Mouse (Mus musculus): ENCODE data around the gene Ankrd55. TPM values are rescaled to one million over a fixed set of nuclear protein-coding genes. Genes with fewer than 3 reads are reported as not detected.
A peak's percentile ranks its signal among the peaks of the same experiment; 100 is the strongest.

Gene Ankrd55
- polyA plus RNA-seq, 1 experiment from 2014 or later = 1.3 TPM

DNA sequence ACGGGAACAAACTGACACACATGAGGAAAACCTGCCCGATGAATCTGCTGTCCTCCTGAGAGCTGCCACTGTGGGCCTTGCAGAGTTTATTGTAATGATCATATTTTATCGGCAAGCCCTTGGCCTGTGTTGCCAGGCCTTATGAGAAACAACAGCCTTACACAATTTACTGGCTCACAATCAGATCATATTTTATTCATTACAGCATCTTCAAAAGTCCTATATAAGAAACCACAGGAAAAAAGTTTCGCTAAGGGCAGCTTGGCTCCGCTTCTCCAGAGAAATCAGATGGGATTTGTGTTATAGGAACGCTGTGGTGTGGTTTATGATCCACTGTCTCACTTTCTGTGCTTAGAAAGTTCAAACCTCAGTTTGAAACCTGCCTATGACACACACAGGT is 42.0 kb downstream of the Ankrd55 start:
- Histone ChIP-seq H3K4me1 (peaks cover 22% of the 10 kb centered on the region), H3K27ac (no peak overlapping the region), H3K4me3 (no peak overlapping the region), H3K9me3 (replicated peaks) (no peaks in the 10 kb centered on the region), H3K9ac (no peak overlapping the region), H3K4me2 (no peak overlapping the region), H3K27me3 (no peaks in the 10 kb centered on the region), H3K36me3 (ENCODE audit: poor library complexity, severe bottlenecking) (no peaks in the 10 kb centered on the region)
- ATAC-seq = no peak
- 95% methylated on average over 6 of the region's 6 CpGs for WGBS

DNA sequence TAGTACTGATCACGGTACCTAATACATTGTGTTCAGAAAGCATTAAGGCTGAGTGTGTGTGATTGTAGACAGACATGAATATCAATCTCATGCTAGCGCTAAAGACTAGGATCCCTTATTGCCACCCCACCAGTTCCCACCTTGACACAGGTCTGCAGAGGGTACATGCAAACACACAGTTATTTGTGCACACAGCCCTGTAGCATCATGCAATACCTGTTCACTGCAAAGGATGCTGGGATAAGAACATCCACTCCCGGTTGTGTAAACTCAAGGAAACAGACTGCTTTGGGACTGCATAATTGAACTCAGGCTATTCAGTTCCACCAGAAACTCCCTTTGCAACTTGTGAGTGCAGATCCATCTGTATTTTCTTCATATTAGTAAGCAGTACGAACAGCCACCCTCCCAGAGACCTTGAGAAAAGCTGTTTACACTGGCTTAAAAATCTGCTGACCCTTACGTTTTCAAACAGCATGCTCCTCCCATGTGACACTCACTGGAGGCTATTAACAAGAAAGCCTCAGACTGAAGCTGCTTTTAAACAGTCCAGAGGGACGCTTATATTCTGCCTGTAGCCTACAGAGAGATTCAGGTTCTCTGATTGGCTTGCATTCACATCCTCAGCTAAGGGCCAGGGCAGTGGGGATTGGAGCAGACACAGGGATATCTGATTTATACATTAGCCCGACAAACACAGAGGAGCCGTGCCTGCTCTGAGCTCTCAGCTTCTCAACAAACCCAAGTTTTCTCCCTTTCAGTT is 42.8 kb downstream of the Ankrd55 start:
- ATAC-seq = peak; percentile 83
- Histone ChIP-seq H3K4me3 (no peak overlapping the region), H3K36me3 (ENCODE audit: poor library complexity, severe bottlenecking) (no peaks in the 10 kb centered on the region), H3K27ac (peak overlapping the region; percentile 77), H3K9me3 (replicated peaks) (no peaks in the 10 kb centered on the region), H3K4me2 (peak overlapping the region; percentile 37), H3K9ac (no peak overlapping the region), H3K27me3 (no peaks in the 10 kb centered on the region), H3K4me1 (peaks cover 22% of the 10 kb centered on the region)
- 34% methylated on average over 8 of the region's 8 CpGs for WGBS

DNA sequence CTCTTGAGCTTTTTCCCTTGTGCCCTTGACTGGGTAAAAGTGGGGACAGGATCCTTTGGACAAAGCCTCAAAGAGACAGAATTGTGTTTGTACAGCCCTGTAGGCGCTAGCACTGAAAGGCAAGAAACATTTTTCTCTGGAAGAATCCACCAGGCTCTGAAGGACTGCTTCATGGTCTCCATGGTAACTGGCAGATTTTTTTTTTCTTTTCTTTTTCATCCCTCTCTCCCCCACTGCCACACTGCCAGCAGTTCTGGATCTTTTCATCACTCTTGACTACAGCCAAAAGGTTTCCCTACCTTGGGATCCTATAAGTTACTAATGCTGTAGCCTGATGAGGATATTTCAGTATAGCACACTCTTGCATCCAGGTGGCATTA is 43.4 kb downstream of the Ankrd55 start:
- ATAC-seq = peak; percentile 80
- no peaks in the 10 kb centered on the region for H3K27me3 ChIP-seq
- peaks cover 22% of the 10 kb centered on the region for H3K4me1 ChIP-seq
- no peak overlapping the region for H3K4me3 ChIP-seq
- WGBS = 0% methylated on average over 1 of the region's 1 CpGs
- H3K4me2 ChIP-seq = peak overlapping the region; percentile 37
- H3K9me3 ChIP-seq (replicated peaks) = no peaks in the 10 kb centered on the region
- H3K27ac ChIP-seq = peak overlapping the region; percentile 77
- no peak overlapping the region for H3K9ac ChIP-seq
- H3K36me3 ChIP-seq (ENCODE audit: poor library complexity, severe bottlenecking) = no peaks in the 10 kb centered on the region

DNA sequence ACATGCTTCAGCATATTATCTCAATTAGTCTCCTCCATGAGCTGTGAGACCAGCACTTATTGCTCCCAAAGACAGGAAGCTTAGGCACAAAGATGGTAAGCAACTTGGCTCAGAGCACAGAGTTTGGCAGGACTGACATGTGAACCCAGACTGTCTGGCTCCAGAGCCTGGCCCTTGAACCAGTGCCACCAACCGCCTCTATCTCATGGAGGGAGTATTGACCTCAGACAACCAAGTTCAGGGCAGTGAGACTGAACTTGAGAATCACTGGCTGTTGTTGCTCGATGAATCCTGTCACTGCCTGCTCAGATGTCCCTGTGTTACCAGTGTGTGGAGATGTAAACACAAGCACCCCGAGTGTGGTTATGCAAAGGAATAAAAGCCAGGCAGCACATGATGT is 47.3 kb downstream of the Ankrd55 start:
- ATAC-seq = no peak
- Histone ChIP-seq H3K36me3 (ENCODE audit: poor library complexity, severe bottlenecking) (no peaks in the 10 kb centered on the region), H3K4me2 (no peak overlapping the region), H3K9ac (no peak overlapping the region), H3K4me3 (no peak overlapping the region), H3K27ac (no peak overlapping the region), H3K27me3 (no peaks in the 10 kb centered on the region), H3K9me3 (replicated peaks) (no peaks in the 10 kb centered on the region), H3K4me1 (peaks cover 18% of the 10 kb centered on the region)
- 88% methylated on average over 3 of the region's 3 CpGs for WGBS

DNA sequence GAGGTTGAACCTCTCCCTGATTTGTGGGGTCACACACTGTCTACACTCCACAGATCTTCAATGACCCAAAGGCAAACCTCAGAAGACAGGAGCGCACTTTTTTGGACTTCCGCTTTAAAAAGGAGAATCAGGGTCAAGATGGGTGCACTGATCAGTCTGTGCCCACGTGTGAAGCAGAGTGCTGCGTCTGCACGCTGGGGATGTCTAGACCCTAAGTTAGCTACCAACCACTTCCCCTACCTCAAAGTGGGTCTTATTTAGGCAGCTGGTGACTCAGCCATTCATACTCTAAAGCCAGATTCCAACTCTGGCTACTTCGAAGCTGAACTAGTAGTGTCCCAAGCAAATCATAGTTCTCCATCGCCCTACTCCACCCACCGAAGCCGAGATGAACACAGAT is 48.9 kb downstream of the Ankrd55 start:
- H3K4me3 ChIP-seq = no peak overlapping the region
- no peak overlapping the region for H3K4me2 ChIP-seq
- WGBS = 93% methylated on average over 9 of the region's 9 CpGs
- no peaks in the 10 kb centered on the region for H3K36me3 ChIP-seq (ENCODE audit: poor library complexity, severe bottlenecking)
- H3K27ac ChIP-seq = no peak overlapping the region
- no peak overlapping the region for H3K9ac ChIP-seq
- no peaks in the 10 kb centered on the region for H3K27me3 ChIP-seq
- H3K4me1 ChIP-seq = 0 out of 2 replicates have a peak, but pooled peaks cover 4% of the 10 kb centered on the region
- no peaks in the 10 kb centered on the region for H3K9me3 ChIP-seq (replicated peaks)
- no peak for ATAC-seq

DNA sequence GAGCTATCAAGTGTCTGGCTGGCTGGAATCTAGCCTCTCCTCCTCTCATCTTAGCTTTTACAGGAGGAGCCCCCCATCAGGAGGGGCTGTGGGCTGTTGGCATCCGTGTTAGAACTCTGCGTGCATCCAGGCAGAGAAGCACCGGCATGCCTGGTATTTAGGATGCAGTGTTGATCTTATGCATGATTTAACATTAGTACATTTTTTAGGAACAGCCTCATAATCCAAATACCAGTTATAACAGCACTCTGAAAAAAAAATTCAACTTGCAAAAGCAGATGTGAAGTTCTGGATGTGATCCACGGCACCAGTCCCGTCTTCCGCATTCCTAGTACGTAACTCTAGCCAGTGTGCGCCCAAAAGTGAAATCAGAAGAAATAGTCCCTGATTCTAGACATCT is 52.0 kb downstream of the Ankrd55 start:
- Histone ChIP-seq H3K9ac (no peak overlapping the region), H3K4me3 (no peak overlapping the region), H3K27me3 (no peaks in the 10 kb centered on the region), H3K4me1 (no peaks in the 10 kb centered on the region), H3K4me2 (no peak overlapping the region), H3K27ac (no peak overlapping the region), H3K36me3 (ENCODE audit: poor library complexity, severe bottlenecking) (no peaks in the 10 kb centered on the region), H3K9me3 (replicated peaks) (no peaks in the 10 kb centered on the region)
- ATAC-seq = no peak
- 86% methylated on average over 8 of the region's 8 CpGs for WGBS

DNA sequence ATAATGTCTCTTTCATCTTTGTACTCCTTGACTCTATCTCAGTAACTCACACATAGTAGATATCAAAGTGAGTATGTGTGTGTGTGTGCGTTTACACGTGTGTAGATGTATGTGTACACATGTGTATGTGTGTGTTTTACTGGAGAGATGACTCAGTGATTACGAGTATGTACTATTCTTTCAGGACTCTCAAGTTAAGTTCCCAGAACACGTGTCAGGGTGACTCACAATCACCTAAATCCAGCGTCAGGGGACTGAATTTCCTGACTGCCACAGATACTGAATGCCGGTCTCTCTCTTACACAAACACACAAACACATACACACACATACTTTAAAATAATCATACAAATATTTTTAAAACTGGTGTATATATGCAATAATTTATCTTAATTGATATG is 52.5 kb downstream of the Ankrd55 start:
- Histone ChIP-seq H3K9ac (no peak overlapping the region), H3K9me3 (replicated peaks) (no peaks in the 10 kb centered on the region), H3K36me3 (ENCODE audit: poor library complexity, severe bottlenecking) (no peaks in the 10 kb centered on the region), H3K4me3 (no peak overlapping the region), H3K27ac (no peak overlapping the region), H3K4me2 (no peak overlapping the region), H3K4me1 (no peaks in the 10 kb centered on the region), H3K27me3 (no peaks in the 10 kb centered on the region)
- no peak for ATAC-seq
- 86% methylated on average over 6 of the region's 6 CpGs for WGBS

DNA sequence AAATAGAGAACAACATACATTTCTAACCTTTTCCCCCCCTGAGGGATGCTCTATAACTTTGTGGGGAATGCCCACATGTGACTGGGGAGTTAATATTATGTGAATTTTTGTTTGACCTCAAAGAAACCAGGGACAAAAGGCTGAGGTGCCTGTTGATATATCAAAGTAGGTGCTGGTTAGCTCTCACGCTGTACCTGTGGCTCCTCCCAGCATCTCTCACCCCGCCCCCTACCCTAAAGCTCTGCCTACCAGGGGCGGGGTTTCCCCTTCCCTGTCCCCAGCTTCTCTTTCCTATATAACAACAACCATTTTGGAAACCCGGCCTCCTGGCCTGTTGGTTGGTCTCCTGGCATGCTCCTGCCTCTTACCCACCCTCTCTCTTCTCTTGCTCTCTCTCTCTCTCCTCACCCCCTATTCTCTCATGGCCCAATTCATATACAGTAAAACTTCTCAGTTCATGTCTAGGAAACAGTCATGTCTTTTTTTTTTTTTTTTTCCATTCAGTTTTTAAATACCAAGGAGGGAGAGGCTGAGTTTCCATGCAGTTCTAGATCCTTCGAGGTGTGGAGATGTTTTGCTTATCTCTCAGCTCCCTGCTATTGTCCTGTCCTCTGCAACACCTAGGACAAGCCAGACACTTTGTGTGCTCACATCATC is 54.8 kb downstream of the Ankrd55 start:
- H3K27me3 ChIP-seq = no peaks in the 10 kb centered on the region
- no peaks in the 10 kb centered on the region for H3K9me3 ChIP-seq (replicated peaks)
- no peak overlapping the region for H3K9ac ChIP-seq
- no peaks in the 10 kb centered on the region for H3K36me3 ChIP-seq (ENCODE audit: poor library complexity, severe bottlenecking)
- no peak overlapping the region for H3K4me2 ChIP-seq
- no peak for ATAC-seq
- no peak overlapping the region for H3K4me3 ChIP-seq
- WGBS = 59% methylated on average over 5 of the region's 5 CpGs
- no peak overlapping the region for H3K27ac ChIP-seq
- H3K4me1 ChIP-seq = no peaks in the 10 kb centered on the region

DNA sequence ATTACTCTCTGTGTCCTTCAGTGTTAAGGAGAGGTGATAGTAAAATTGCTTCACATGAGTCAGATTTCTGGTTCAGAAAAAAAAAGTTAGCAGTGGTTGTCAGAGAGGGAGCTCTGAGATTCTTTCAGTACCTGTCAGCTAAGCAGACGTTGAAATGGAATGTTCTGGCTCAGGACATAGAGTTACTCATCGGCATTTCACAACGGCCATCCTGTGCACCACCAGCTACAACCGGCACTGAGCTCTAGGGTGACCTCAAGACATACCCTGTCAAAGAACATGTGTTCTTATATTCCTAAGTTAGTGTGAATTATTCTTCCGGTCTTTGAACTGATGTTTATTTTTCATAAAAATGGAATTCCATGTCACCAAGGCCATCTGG is 55.4 kb downstream of the Ankrd55 start:
- Histone ChIP-seq H3K4me1 (no peaks in the 10 kb centered on the region), H3K27ac (no peak overlapping the region), H3K4me3 (no peak overlapping the region), H3K36me3 (ENCODE audit: poor library complexity, severe bottlenecking) (no peaks in the 10 kb centered on the region), H3K4me2 (no peak overlapping the region), H3K27me3 (no peaks in the 10 kb centered on the region), H3K9ac (no peak overlapping the region), H3K9me3 (replicated peaks) (no peaks in the 10 kb centered on the region)
- WGBS = 93% methylated on average over 5 of the region's 5 CpGs
- ATAC-seq = no peak

DNA sequence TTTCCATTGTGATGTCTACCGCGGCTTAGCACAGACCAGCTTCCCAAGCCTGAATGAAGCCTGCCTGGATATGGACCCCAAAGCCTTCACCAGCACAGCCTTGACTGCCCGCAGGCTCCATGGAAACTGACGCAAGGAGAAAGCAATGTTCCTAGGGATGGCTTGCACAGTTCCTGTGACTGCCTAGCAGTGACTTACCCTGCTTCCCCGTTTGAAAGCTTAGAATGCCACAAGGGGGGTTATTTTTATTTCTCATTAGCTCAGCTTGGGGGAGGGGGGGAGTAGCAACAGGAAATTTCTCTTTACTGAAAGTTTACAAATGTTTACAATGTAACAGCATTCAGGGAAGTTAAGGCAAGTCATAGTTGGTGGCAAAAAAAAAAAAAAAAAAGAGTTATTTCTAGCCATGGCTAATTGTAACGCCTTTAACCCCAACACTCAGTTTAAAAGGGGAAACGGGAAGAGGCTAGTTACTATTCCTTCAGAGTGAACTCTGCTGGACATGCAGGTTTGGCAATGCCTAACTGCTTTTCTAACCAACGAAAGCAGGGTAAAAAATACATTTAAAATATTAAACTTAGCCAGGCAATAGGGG is 56.1 kb downstream of the Ankrd55 start:
- Histone ChIP-seq H3K9ac (no peak overlapping the region), H3K4me3 (no peak overlapping the region), H3K4me2 (no peak overlapping the region), H3K27me3 (no peaks in the 10 kb centered on the region), H3K9me3 (replicated peaks) (no peaks in the 10 kb centered on the region), H3K4me1 (no peaks in the 10 kb centered on the region), H3K27ac (no peak overlapping the region), H3K36me3 (ENCODE audit: poor library complexity, severe bottlenecking) (no peaks in the 10 kb centered on the region)
- ATAC-seq = no peak
- 85% methylated on average over 8 of the region's 8 CpGs for WGBS

DNA sequence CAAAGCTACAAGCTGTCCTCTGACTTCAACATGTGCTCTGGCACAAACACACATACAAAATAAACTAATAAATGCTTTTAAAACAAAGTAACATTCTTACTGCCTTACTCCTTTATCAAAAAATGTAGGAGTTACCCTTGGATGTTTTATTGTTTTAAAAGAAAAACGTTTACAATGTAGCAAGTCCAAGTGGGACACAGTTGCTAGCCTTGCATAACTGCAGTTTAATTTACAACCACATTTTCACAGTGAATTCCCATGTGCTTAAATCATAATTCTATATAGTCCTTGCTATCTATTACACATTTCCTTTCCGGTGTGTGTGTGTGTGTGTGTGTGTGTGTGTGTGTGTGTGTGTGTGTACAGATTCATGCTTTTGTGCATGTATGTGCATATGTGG is 57.3 kb downstream of the Ankrd55 start:
- H3K27ac ChIP-seq = no peak overlapping the region
- no peak overlapping the region for H3K4me3 ChIP-seq
- 90% methylated on average over 2 of the region's 2 CpGs for WGBS
- H3K9ac ChIP-seq = no peak overlapping the region
- no peak overlapping the region for H3K4me2 ChIP-seq
- no peaks in the 10 kb centered on the region for H3K4me1 ChIP-seq
- no peaks in the 10 kb centered on the region for H3K36me3 ChIP-seq (ENCODE audit: poor library complexity, severe bottlenecking)
- H3K9me3 ChIP-seq (replicated peaks) = no peaks in the 10 kb centered on the region
- H3K27me3 ChIP-seq = no peaks in the 10 kb centered on the region
- no peak for ATAC-seq

DNA sequence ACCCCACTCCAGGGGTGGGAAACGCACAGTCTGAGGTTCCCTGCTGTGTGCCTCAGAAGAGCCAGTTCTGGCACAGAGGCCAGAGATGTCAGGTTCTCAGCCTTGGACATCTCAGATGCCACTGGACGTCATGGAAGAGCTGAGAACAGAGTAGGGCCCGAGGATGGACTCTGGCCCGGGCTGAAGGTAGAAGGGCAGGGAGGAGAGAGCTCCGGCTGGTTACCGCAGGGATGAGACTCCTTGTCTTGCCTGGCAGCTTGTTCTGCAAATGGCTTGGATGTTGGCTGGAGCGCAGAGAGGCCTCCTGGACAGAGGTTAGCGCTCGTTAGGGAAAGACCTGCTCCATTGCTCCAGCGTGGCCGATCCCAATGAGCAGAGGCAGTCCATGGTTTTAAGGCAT is 57.8 kb downstream of the Ankrd55 start:
- H3K9me3 ChIP-seq (replicated peaks) = no peaks in the 10 kb centered on the region
- no peak overlapping the region for H3K4me3 ChIP-seq
- no peak for ATAC-seq
- H3K36me3 ChIP-seq (ENCODE audit: poor library complexity, severe bottlenecking) = no peaks in the 10 kb centered on the region
- no peak overlapping the region for H3K9ac ChIP-seq
- no peak overlapping the region for H3K4me2 ChIP-seq
- no peaks in the 10 kb centered on the region for H3K4me1 ChIP-seq
- no peaks in the 10 kb centered on the region for H3K27me3 ChIP-seq
- 76% methylated on average over 11 of the region's 11 CpGs for WGBS
- H3K27ac ChIP-seq = no peak overlapping the region

Data from forebrain, embryonic 13.5 days (tissue).